Mouse (Mus musculus) midbrain, embryonic 16.5 days (tissue): Measurements from ENCODE around the gene Hpcal4. TPM values are rescaled to one million over a fixed set of nuclear protein-coding genes. Genes with fewer than 3 reads are reported as not detected.

Experiments
- ATAC-seq: fragments of 200-750 bp; cut with Nextera tagmentation; 2 replicates; pipeline ENCODE4 v1.8.0; 2017; ENCODE audit warnings: moderate TSS enrichment
- H3K27ac ChIP-seq: fragments of 300-500 bp; sonication (generic); 2 replicates; pipeline ENCODE4 v1.5.1; 2014; ENCODE audit warnings: mild to moderate bottlenecking, low read length, mixed read lengths
- H3K27me3 ChIP-seq: fragments of 300-500 bp; sonication (generic); 2 replicates; pipeline ENCODE4 v1.6.1; 2014; ENCODE audit warnings: low read depth, low read length, mixed read lengths; ENCODE audit not compliant: control insufficient read depth, insufficient read depth
- H3K36me3 ChIP-seq: fragments of 300-500 bp; sonication (generic); 2 replicates; pipeline ENCODE4 v1.6.1; 2014; ENCODE audit warnings: mild to moderate bottlenecking, low read length, moderate library complexity, mixed read lengths; ENCODE audit not compliant: control insufficient read depth, insufficient read depth
- H3K4me1 ChIP-seq: fragments of 300-500 bp; sonication (generic); 2 replicates; pipeline ENCODE4 v1.6.1; 2014; ENCODE audit warnings: mild to moderate bottlenecking, low read length, mixed read lengths; ENCODE audit not compliant: control insufficient read depth, insufficient read depth
- H3K4me2 ChIP-seq: fragments of 300-500 bp; sonication (generic); 2 replicates; pipeline ENCODE4 v1.6.1; 2014; ENCODE audit warnings: mild to moderate bottlenecking, low read length, mixed read lengths
- H3K4me3 ChIP-seq: fragments of 300-500 bp; sonication (generic); 2 replicates; pipeline ENCODE4 v1.5.1; 2014; ENCODE audit warnings: low read depth, mild to moderate bottlenecking, low read length, moderate library complexity, mixed read lengths
- H3K9ac ChIP-seq: fragments of 300-500 bp; sonication (generic); 2 replicates; pipeline ENCODE4 v1.6.1; 2014; ENCODE audit warnings: low read depth, low read length, mixed read lengths
- H3K9me3 ChIP-seq: fragments of 300-500 bp; sonication (generic); replicated peaks from 2 replicates; pipeline ENCODE4 v1.6.1; 2014; ENCODE audit warnings: mild to moderate bottlenecking, low read length, mixed read lengths; ENCODE audit not compliant: control insufficient read depth, poor library complexity, severe bottlenecking
- WGBS: fragments of 180-500 bp; shearing (Covaris S2); extraction: QIAGEN DNeasy Blood & Tissue Kit; methylation state at CpG from one replicate; pipeline ENCODE4 v1.1.7; 2014; 5-methylcytosine and 5-hydroxymethylcytosine counted together
- polyA plus RNA-seq: library from polyadenylated mRNA; unstranded; fragments of >200 nt; fragmentation: Nextera tagmentation; extraction: Ambion mirVana; gene quantifications from 2 replicates; pipeline ENCODE4 v1.2.1, GENCODE M21; 2015

The Hpcal4 gene
- polyA plus RNA-seq, 1 experiment from 2014 or later, result 76.5 TPM

GRCm38 (mm10) chr4:123193791-123194190, 10.8 kb downstream of the Hpcal4 start:
- WGBS, result 87% methylated on average over 11 of the region's 11 CpGs
- no peak overlapping the region for H3K4me2 ChIP-seq
- no peaks in the 10 kb centered on the region for H3K27me3 ChIP-seq
- H3K9me3 ChIP-seq, result no peaks in the 10 kb centered on the region
- no peak overlapping the region for H3K4me3 ChIP-seq
- H3K9ac ChIP-seq, result no peak overlapping the region
- no peak for ATAC-seq
- H3K4me1 ChIP-seq, result no peaks in the 10 kb centered on the region
- H3K27ac ChIP-seq, result no peak overlapping the region
- H3K36me3 ChIP-seq, result peaks cover 6% of the 10 kb centered on the region; the same call in 1 of the 2 replicates

- no peak overlapping the region for H3K9ac ChIP-seq
- H3K4me1 ChIP-seq, result peaks cover 10% of the 10 kb centered on the region
- H3K4me3 ChIP-seq, result no peak overlapping the region
- ATAC-seq, result no peak
- H3K9me3 ChIP-seq, result no peaks in the 10 kb centered on the region
- no peak overlapping the region for H3K27ac ChIP-seq
- WGBS, result 72% methylated on average over 6 of the region's 6 CpGs
- no peaks in the 10 kb centered on the region for H3K36me3 ChIP-seq
- H3K4me2 ChIP-seq, result no peak overlapping the region
- H3K27me3 ChIP-seq, result peaks cover 2% of the 10 kb centered on the region; the same call in 1 of the 2 replicates
Measured at GRCm38 (mm10) chr4:123196695-123197094, 13.7 kb downstream of the Hpcal4 start.

- peak; percentile 78; the same call in 1 of the 2 replicates for ATAC-seq
- 2% methylated on average over 15 of the region's 15 CpGs for WGBS
- Histone ChIP-seq H3K9me3 (no peaks in the 10 kb centered on the region), H3K27me3 (peaks cover 4% of the 10 kb centered on the region; the same call in 1 of the 2 replicates), H3K4me1 (peaks cover 11% of the 10 kb centered on the region), H3K36me3 (no peaks in the 10 kb centered on the region), H3K9ac (peak overlapping the region; percentile 45), H3K4me2 (peak overlapping the region; percentile 76), H3K27ac (no peak overlapping the region), H3K4me3 (peak overlapping the region; percentile 33)
Measured at GRCm38 (mm10) chr4:123200771-123201185, 17.8 kb downstream of the Hpcal4 start.

GRCm38 (mm10) chr4:123201186-123202093, 18.4 kb downstream of the Hpcal4 start, which contains the start of gene Nt5c1a:
Nt5c1a (plus strand) TSS chr4:123201504.
- no peak within 1 kb of the TSS for H3K27ac ChIP-seq
- peaks cover 11% of the 10 kb centered on the region for H3K4me1 ChIP-seq
- H3K9me3 ChIP-seq, result no peaks in the 10 kb centered on the region
- peak within 1 kb of the TSS; percentile 76 for H3K4me2 ChIP-seq
- peak; percentile 64 for ATAC-seq
- WGBS, result 1% methylated on average over 57 of the region's 58 CpGs
- H3K4me3 ChIP-seq, result peak within 1 kb of the TSS; percentile 33
- no peaks in the 10 kb centered on the region for H3K36me3 ChIP-seq
- peaks cover 4% of the 10 kb centered on the region; the same call in 1 of the 2 replicates for H3K27me3 ChIP-seq
- H3K9ac ChIP-seq, result peak within 1 kb of the TSS; percentile 45

GRCm38 (mm10) chr4:123202094-123202420, 19.0 kb downstream of the Hpcal4 start:
- H3K4me3 ChIP-seq, result no peak overlapping the region
- peaks cover 11% of the 10 kb centered on the region for H3K4me1 ChIP-seq
- peaks cover 4% of the 10 kb centered on the region; the same call in 1 of the 2 replicates for H3K27me3 ChIP-seq
- H3K9ac ChIP-seq, result no peak overlapping the region
- H3K9me3 ChIP-seq, result no peaks in the 10 kb centered on the region
- H3K27ac ChIP-seq, result no peak overlapping the region
- H3K36me3 ChIP-seq, result no peaks in the 10 kb centered on the region
- ATAC-seq, result no peak
- WGBS, result 14% methylated on average over 8 of the region's 8 CpGs
- H3K4me2 ChIP-seq, result peak overlapping the region; percentile 76; the same call in 1 of the 2 replicates

GRCm38 (mm10) chr4:123207337-123207736, 24.3 kb downstream of the Hpcal4 start:
- 85% methylated on average over 5 of the region's 5 CpGs for WGBS
- H3K27me3 ChIP-seq, result peaks cover 4% of the 10 kb centered on the region
- H3K4me2 ChIP-seq, result no peak overlapping the region
- ATAC-seq, result no peak
- H3K27ac ChIP-seq, result no peak overlapping the region
- H3K4me1 ChIP-seq, result peaks cover 2% of the 10 kb centered on the region
- H3K9ac ChIP-seq, result no peak overlapping the region
- no peak overlapping the region for H3K4me3 ChIP-seq
- H3K36me3 ChIP-seq, result no peaks in the 10 kb centered on the region
- H3K9me3 ChIP-seq, result no peaks in the 10 kb centered on the region

GRCm38 (mm10) chr4:123210996-123211395, 28.0 kb downstream of the Hpcal4 start:
- ATAC-seq, result no peak
- no peak overlapping the region for H3K9ac ChIP-seq
- H3K4me2 ChIP-seq, result no peak overlapping the region
- WGBS, result 54% methylated on average over 8 of the region's 8 CpGs
- H3K27me3 ChIP-seq, result peaks cover 2% of the 10 kb centered on the region
- H3K4me1 ChIP-seq, result peaks cover 16% of the 10 kb centered on the region
- H3K36me3 ChIP-seq, result no peaks in the 10 kb centered on the region
- H3K9me3 ChIP-seq, result no peaks in the 10 kb centered on the region
- no peak overlapping the region for H3K27ac ChIP-seq
- no peak overlapping the region for H3K4me3 ChIP-seq

- Histone ChIP-seq H3K4me2 (no peak overlapping the region), H3K4me3 (no peak overlapping the region), H3K9me3 (no peaks in the 10 kb centered on the region), H3K27me3 (peaks cover 2% of the 10 kb centered on the region), H3K36me3 (no peaks in the 10 kb centered on the region), H3K4me1 (peaks cover 16% of the 10 kb centered on the region), H3K27ac (no peak overlapping the region), H3K9ac (no peak overlapping the region)
- no peak for ATAC-seq
- WGBS, result 70% methylated on average over 5 of the region's 5 CpGs
Measured at GRCm38 (mm10) chr4:123211453-123211852, 28.4 kb downstream of the Hpcal4 start.

GRCm38 (mm10) chr4:123212330-123212729, 29.3 kb downstream of the Hpcal4 start:
- H3K36me3 ChIP-seq, result no peaks in the 10 kb centered on the region
- H3K9ac ChIP-seq, result no peak overlapping the region
- no peak overlapping the region; the same call in 1 of the 2 replicates for H3K27ac ChIP-seq
- WGBS, result 13% methylated on average over 2 of the region's 2 CpGs
- H3K4me2 ChIP-seq, result no peak overlapping the region
- ATAC-seq, result peak; percentile 54; the same call in 1 of the 2 replicates
- H3K9me3 ChIP-seq, result no peaks in the 10 kb centered on the region
- H3K4me3 ChIP-seq, result no peak overlapping the region
- H3K27me3 ChIP-seq, result peaks cover under 1% of the 10 kb centered on the region
- peaks cover 16% of the 10 kb centered on the region for H3K4me1 ChIP-seq
